Mouse (Mus musculus) kidney, adult 2 months (tissue): ENCODE results near the gene Wwc2. TPM values are rescaled to one million over a fixed set of nuclear protein-coding genes. Genes with fewer than 3 reads are reported as not detected.
"Not testable (repeated sequence)": the region's sequence is repeated elsewhere in the genome, so short reads cannot be mapped to it uniquely, and the experiment has no call there.

Experiments used
- DNase-seq: peaks from one replicate; pipeline ENCODE4 v3.0.0; 2021
- H3K27ac ChIP-seq: fragments of 200-500 bp; 2 replicates; pipeline ENCODE4 v1.5.1; 2012; ENCODE audit warnings: low read depth, low read length, control low read depth, inconsistent platforms; ENCODE audit not compliant: insufficient read depth
- H3K27me3 ChIP-seq: fragments of 200-500 bp; replicated peaks from 2 replicates; pipeline ENCODE4 v1.6.1; 2012; ENCODE audit warnings: mild to moderate bottlenecking, moderate library complexity, low read length, inconsistent platforms; ENCODE audit not compliant: control insufficient read depth, insufficient read depth
- H3K36me3 ChIP-seq: fragments of 200-500 bp; 2 replicates; pipeline ENCODE4 v1.6.1; 2012; ENCODE audit warnings: mild to moderate bottlenecking, moderate library complexity, low read length, inconsistent platforms; ENCODE audit not compliant: control insufficient read depth, insufficient read depth
- H3K4me1 ChIP-seq: fragments of 200-500 bp; 2 replicates; pipeline ENCODE4 v1.6.1; 2011; ENCODE audit warnings: low read length; ENCODE audit not compliant: control insufficient read depth, insufficient read depth
- H3K4me3 ChIP-seq: fragments of 200-500 bp; 2 replicates; pipeline ENCODE4 v1.5.1; 2011; ENCODE audit warnings: mild to moderate bottlenecking, low read depth, low read length, control low read depth; ENCODE audit not compliant: insufficient read depth
- CTCF ChIP-seq: fragments of 200-500 bp; conservative IDR thresholded peaks from 2 replicates; pipeline ENCODE4 v1.5.1; 2011; ENCODE audit warnings: low read depth, mild to moderate bottlenecking, control low read depth, low read length, moderate library complexity, mixed read lengths; ENCODE audit not compliant: insufficient read depth, insufficient read length
- POLR2A ChIP-seq: fragments of 200-500 bp; IDR thresholded peaks from one replicate; pipeline ENCODE4 v1.6.1; 2011; ENCODE audit warnings: low read depth, low read length, control low read depth
- WGBS: fragments of 180-500 bp; shearing (Covaris S2); methylation state at CpG from one replicate; pipeline ENCODE4 v1.1.7; 2018; 5-methylcytosine and 5-hydroxymethylcytosine counted together
- polyA plus RNA-seq: library from polyadenylated mRNA; depleted of rRNA; stranded (reverse); fragments of >200 nt; gene quantifications from 2 replicates; pipeline ENCODE4 v1.2.3, GENCODE M21; 2012

Wwc2 gene
- polyA plus RNA-seq, 1 experiment, result 20.4 TPM

- Histone ChIP-seq H3K4me3 (no peak overlapping the region), H3K4me1 (no peaks in the 10 kb centered on the region), H3K27me3 (no peaks in the 10 kb centered on the region), H3K27ac (no peak overlapping the region), H3K36me3 (peaks cover 3% of the 10 kb centered on the region; the same call in 1 of the 2 replicates)
- 70% methylated on average over 9 of the region's 9 CpGs for WGBS
- no peak for TF ChIP-seq POLR2A
- no peak for TF ChIP-seq CTCF
- DNase-seq, result no peak
Observed at GRCm38 (mm10) chr8:47826911-47827310, 163.8 kb downstream of the Wwc2 start.

GRCm38 (mm10) chr8:47825596-47825995 is 165.1 kb downstream of the Wwc2 start:
- no peaks in the 10 kb centered on the region for H3K4me1 ChIP-seq
- no peaks in the 10 kb centered on the region for H3K36me3 ChIP-seq
- no peaks in the 10 kb centered on the region for H3K27me3 ChIP-seq
- TF ChIP-seq CTCF (no peak), POLR2A (no peak)
- no peak for DNase-seq
- H3K27ac ChIP-seq, result no peak overlapping the region
- no peak overlapping the region for H3K4me3 ChIP-seq
- WGBS, result 49% methylated on average over 5 of the region's 5 CpGs

- Histone ChIP-seq H3K27ac (no peak within 1 kb of the TSS), H3K4me3 (no peak within 1 kb of the TSS), H3K36me3 (no peaks in the 10 kb centered on the region), H3K27me3 (no peaks in the 10 kb centered on the region), H3K4me1 (no peaks in the 10 kb centered on the region)
- TF ChIP-seq CTCF (no peak), POLR2A (no peak)
- no peak for DNase-seq
- 73% methylated on average over 13 of the region's 13 CpGs for WGBS
Observed at GRCm38 (mm10) chr8:47824182-47824581, 166.5 kb downstream of the Wwc2 start, which contains the start of gene Cldn22. Cldn22 (plus strand) TSS chr8:47824482.

- Histone ChIP-seq H3K27me3 (no peaks in the 10 kb centered on the region), H3K36me3 (no peaks in the 10 kb centered on the region), H3K4me3 (no peak overlapping the region), H3K27ac (no peak overlapping the region), H3K4me1 (no peaks in the 10 kb centered on the region)
- WGBS, result 61% methylated on average over 10 of the region's 10 CpGs
- no peak for TF ChIP-seq CTCF
- no peak for TF ChIP-seq POLR2A
- no peak for DNase-seq
Observed at GRCm38 (mm10) chr8:47823777-47824176, 166.9 kb downstream of the Wwc2 start.

- H3K27me3 ChIP-seq, H3K4me3 ChIP-seq, H3K4me1 ChIP-seq, H3K27ac ChIP-seq, DNase-seq, H3K36me3 ChIP-seq: not testable (repeated sequence)
- WGBS, result 62% methylated on average over 7 of the region's 9 CpGs
Observed at GRCm38 (mm10) chr8:47822541-47822940, 168.2 kb downstream of the Wwc2 start.

GRCm38 (mm10) chr8:47821843-47822242 is 168.9 kb downstream of the Wwc2 start, which contains the start of gene Cldn24:
Cldn24 (plus strand) TSS chr8:47822143.
- 89% methylated on average over 6 of the region's 6 CpGs for WGBS
- Histone ChIP-seq H3K4me3 (no peak within 1 kb of the TSS), H3K36me3 (no peaks in the 10 kb centered on the region), H3K27ac (no peak within 1 kb of the TSS), H3K27me3 (no peaks in the 10 kb centered on the region), H3K4me1 (no peaks in the 10 kb centered on the region)
- TF ChIP-seq CTCF, result no peak
- DNase-seq, result no peak

- H3K4me1 ChIP-seq, result no peaks in the 10 kb centered on the region
- 75% methylated on average over 20 of the region's 20 CpGs for WGBS
- TF ChIP-seq POLR2A (no peak), CTCF (no peak)
- H3K27me3 ChIP-seq, result no peaks in the 10 kb centered on the region
- H3K36me3 ChIP-seq, result no peaks in the 10 kb centered on the region
- no peak overlapping the region for H3K4me3 ChIP-seq
- peak; percentile 38 for DNase-seq
- no peak overlapping the region for H3K27ac ChIP-seq
Observed at GRCm38 (mm10) chr8:47820914-47821772, 169.6 kb downstream of the Wwc2 start.

- no peaks in the 10 kb centered on the region for H3K27me3 ChIP-seq
- no peak for DNase-seq
- no peaks in the 10 kb centered on the region for H3K36me3 ChIP-seq
- 88% methylated on average over 8 of the region's 8 CpGs for WGBS
- H3K27ac ChIP-seq, result no peak overlapping the region
- no peaks in the 10 kb centered on the region for H3K4me1 ChIP-seq
- no peak overlapping the region for H3K4me3 ChIP-seq
- TF ChIP-seq CTCF (no peak), POLR2A (no peak)
Observed at GRCm38 (mm10) chr8:47819034-47819433, 171.7 kb downstream of the Wwc2 start.
